8 mouse cellular contexts compared by ENCODE assay signal in the genomic region with DNA sequence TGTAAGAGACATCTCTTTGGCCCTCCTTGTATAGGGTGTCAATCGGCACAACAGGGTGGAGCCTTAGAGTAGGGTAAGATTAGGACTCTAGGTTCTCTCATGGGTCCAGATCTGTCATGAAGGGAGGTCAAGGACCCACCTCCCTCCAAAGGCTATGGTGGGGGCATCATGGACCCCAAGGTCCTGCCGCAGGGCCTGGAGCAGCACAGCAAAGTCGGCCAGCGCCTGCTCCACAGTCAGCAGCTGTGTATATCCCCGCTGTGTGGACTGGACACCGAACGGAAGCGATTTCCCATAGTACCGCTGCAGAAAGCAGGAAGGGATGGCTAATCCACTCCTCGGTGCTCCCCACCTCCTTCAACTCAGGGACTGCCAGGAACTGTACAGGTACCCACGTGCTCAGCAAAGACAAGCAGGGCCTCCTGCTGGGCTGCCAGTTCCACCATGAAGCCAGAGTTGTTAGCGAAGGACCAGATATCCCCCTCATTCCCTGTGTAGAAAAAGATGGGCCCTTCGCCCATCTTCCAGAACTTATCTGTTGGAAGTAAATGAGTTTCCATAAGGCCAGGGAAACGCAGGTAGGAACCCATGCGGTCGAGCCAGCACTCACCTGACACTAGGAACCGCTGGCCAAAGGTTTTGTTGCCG. TPM values are rescaled to one million over a fixed set of nuclear protein-coding genes. Genes with fewer than 3 reads are reported as not detected.
DNase-seq lines count a peak whose midpoint lies in the region; ATAC-seq and TF ChIP-seq lines count a peak whose summit lies in the region.

No protein-coding gene starts in this region.

- H3K9ac ChIP-seq in heart, embryonic 12.5 days, result peak overlapping the region; percentile 70; the same call in 1 of the 2 replicates
- no peak overlapping the region; the same call in 1 of the 2 replicates for H3K9ac ChIP-seq in heart, postnatal 0 days (replicated peaks; ENCODE audit: low read depth, low read length)

- no peak for DNase-seq in heart, adult 18-20 months
- DNase-seq in G1E (ENCODE audit: low spot score), result no peak
- no peak for DNase-seq in heart, postnatal 0 days (ENCODE audit: low spot score)
- DNase-seq in adrenal gland, adult 18-20 months (ENCODE audit: low spot score in 2 of 2), result no peak
- DNase-seq in embryo, embryonic 10 days (ENCODE audit: low spot score), result no peak
- no peak for DNase-seq in left cerebral cortex, postnatal 10 days (ENCODE audit: extremely low spot score in 1 of 2, low spot score in 2 of 2)

- peak overlapping the region; percentile 81 for H3K4me2 ChIP-seq in heart, embryonic 12.5 days
- peak overlapping the region; percentile 72 for H3K4me2 ChIP-seq in heart, postnatal 0 days (ENCODE audit: low read depth, low read length)

- no peaks in the 10 kb centered on the region for H3K27me3 ChIP-seq in heart, embryonic 12.5 days (replicated peaks)
- H3K27me3 ChIP-seq in G1E (ENCODE audit: insufficient read depth, low read length), result no peaks in the 10 kb centered on the region
- H3K27me3 ChIP-seq in heart, postnatal 0 days (ENCODE audit: control insufficient read depth, insufficient read depth, low read length), result no peaks in the 10 kb centered on the region

- H3K4me3 ChIP-seq in heart, embryonic 12.5 days, result peak overlapping the region; percentile 57
- peak overlapping the region; percentile 80 for H3K4me3 ChIP-seq in G1E (ENCODE audit: low read depth, low read length)
- peak overlapping the region; percentile 40 for H3K4me3 ChIP-seq in heart, postnatal 0 days (ENCODE audit: low read depth, low read length)

- ATAC-seq in heart, embryonic 12.5 days (ENCODE audit: insufficient number of reproducible peaks, low FRiP score), result no peak
- no peak for ATAC-seq in G1E (ENCODE audit: extremely low read depth, insufficient number of reproducible peaks, low FRiP score, poor library complexity, severe bottlenecking)
- ATAC-seq in heart, postnatal 0 days (ENCODE audit: insufficient read depth, low read depth), result no peak
- peak; percentile 15; the same call in 1 of the 2 replicates for ATAC-seq in megakaryocyte-erythroid progenitor cell, adult 5-6 weeks (replicated peaks; ENCODE audit: low FRiP score, low TSS enrichment, poor library complexity, severe bottlenecking)

- H3K9me3 ChIP-seq in heart, embryonic 12.5 days (replicated peaks), result no peaks in the 10 kb centered on the region
- no peaks in the 10 kb centered on the region for H3K9me3 ChIP-seq in G1E (replicated peaks)
- no peaks in the 10 kb centered on the region for H3K9me3 ChIP-seq in heart, postnatal 0 days (replicated peaks; ENCODE audit: control insufficient read depth, low read length)

- WGBS in heart, embryonic 12.5 days, result 30% methylated on average over 18 of the region's 18 CpGs
- WGBS in heart, postnatal 0 days, result 36% methylated on average over 18 of the region's 18 CpGs

- H3K4me1 ChIP-seq in heart, embryonic 12.5 days (replicated peaks), result peaks cover 14% of the 10 kb centered on the region
- peaks cover 52% of the 10 kb centered on the region for H3K4me1 ChIP-seq in G1E (ENCODE audit: insufficient read depth, low read depth, low read length)
- H3K4me1 ChIP-seq in heart, postnatal 0 days (ENCODE audit: control insufficient read depth, insufficient read depth), result peaks cover 12% of the 10 kb centered on the region; the same call in 1 of the 2 replicates

- intact Hi-C loops in left cerebral cortex, postnatal 10 days (cut with DNase I), result no loop called here

- peaks cover 32% of the 10 kb centered on the region for H3K36me3 ChIP-seq in heart, embryonic 12.5 days
- peaks cover 68% of the 10 kb centered on the region for H3K36me3 ChIP-seq in G1E (replicated peaks)
- H3K36me3 ChIP-seq in heart, postnatal 0 days (replicated peaks; ENCODE audit: control insufficient read depth, insufficient read depth, low read length), result peaks cover 26% of the 10 kb centered on the region

- H3K27ac ChIP-seq in heart, embryonic 12.5 days (ENCODE audit: poor library complexity, severe bottlenecking), result no peak overlapping the region
- H3K27ac ChIP-seq in heart, postnatal 0 days (ENCODE audit: low read depth), result no peak overlapping the region

- no peak for TF ChIP-seq CTCF in G1E (IDR thresholded peaks at IDR 0.05; ENCODE audit: low read depth, low read length)
- TF ChIP-seq CTCF in heart, postnatal 0 days (IDR thresholded peaks at IDR 0.05; ENCODE audit: low read depth), result no peak

- TF ChIP-seq EP300 in heart, postnatal 0 days (IDR thresholded peaks at IDR 0.05; ENCODE audit: low read depth), result no peak

RNA-seq across cellular contexts. Expression of a gene that starts 0.6 kb away (rescaled TPM):
- polyA plus RNA-seq in heart, embryonic 12.5 days (2016; fragmentation: Nextera tagmentation; extraction: Ambion mirVana), result 11.3 TPM in 2 replicates
- total RNA-seq in heart, adult 18-20 months (2021), result 1 to 10 TPM; 5.9 to 7.0 TPM
- 5.5 and 8.6 TPM in 2 replicates for total RNA-seq in G1E (2014; fragmentation: Nextera tagmentation)
- 71.4 and 95.5 TPM in 2 replicates for total RNA-seq in G1E (2017)
- polyA plus RNA-seq in G1E (2012), result 4.5 and 7.7 TPM in 2 replicates
- 9.0 and 13.2 TPM in 2 replicates for total RNA-seq in heart, postnatal 0 days (2014; rRNA removed; ENCODE audit: low replicate concordance)
- polyA plus RNA-seq in heart, postnatal 0 days (2015; fragmentation: Nextera tagmentation; extraction: Ambion mirVana), result 4.3 and 4.6 TPM in 2 replicates
- 9.5 and 16.6 TPM in 2 replicates for total RNA-seq in megakaryocyte-erythroid progenitor cell, adult 5-6 weeks (2014; fragmentation: Nextera tagmentation)
- 22.0 and 59.0 TPM in 2 replicates for total RNA-seq in megakaryocyte-erythroid progenitor cell, adult 5-6 weeks (2017)
- total RNA-seq in adrenal gland, adult 18-20 months (2021), result 10 to 100 TPM; 32.3 to 42.0 TPM
- 10 to 100 TPM; 24.7 to 28.5 TPM for total RNA-seq in left cerebral cortex, postnatal 10 days (2021)

RNA-seq across cellular contexts. Expression of a gene that starts 9.9 kb away (rescaled TPM):
- polyA plus RNA-seq in heart, embryonic 12.5 days (2016; fragmentation: Nextera tagmentation; extraction: Ambion mirVana), result 10.7 and 11.2 TPM in 2 replicates
- total RNA-seq in heart, adult 18-20 months (2021), result 10 to 100 TPM; 10.3 to 11.8 TPM
- total RNA-seq in G1E (2014; fragmentation: Nextera tagmentation) (51.2 and 53.9 TPM in 2 replicates), G1E (2017) (56.4 and 118 TPM in 2 replicates)
- polyA plus RNA-seq in G1E (2012), result 21.0 and 22.8 TPM in 2 replicates
- total RNA-seq in heart, postnatal 0 days (2014; rRNA removed; ENCODE audit: low replicate concordance), result 1.3 and 10.9 TPM in 2 replicates
- polyA plus RNA-seq in heart, postnatal 0 days (2015; fragmentation: Nextera tagmentation; extraction: Ambion mirVana), result 13.0 and 14.3 TPM in 2 replicates
- 9.7 and 12.7 TPM in 2 replicates for total RNA-seq in megakaryocyte-erythroid progenitor cell, adult 5-6 weeks (2014; fragmentation: Nextera tagmentation)
- 2.0 and 2.5 TPM in 2 replicates for total RNA-seq in megakaryocyte-erythroid progenitor cell, adult 5-6 weeks (2017)
- 10 to 100 TPM; 18.8 to 20.9 TPM for total RNA-seq in adrenal gland, adult 18-20 months (2021)
- total RNA-seq in left cerebral cortex, postnatal 10 days (2021), result 10 to 100 TPM in 1 of 2 experiments, 1 to 10 TPM in 1; 6.3 to 12.1 TPM

RNA-seq across cellular contexts. Expression of a gene that starts 16.6 kb away (rescaled TPM):
- 18.5 and 20.0 TPM in 2 replicates for polyA plus RNA-seq in heart, embryonic 12.5 days (2016; fragmentation: Nextera tagmentation; extraction: Ambion mirVana)
- not detected for total RNA-seq in heart, adult 18-20 months (2021)
- total RNA-seq in G1E (2014; fragmentation: Nextera tagmentation) (9.9 and 14.4 TPM in 2 replicates), G1E (2017) (20.6 and 28.1 TPM in 2 replicates)
- 108 and 129 TPM in 2 replicates for polyA plus RNA-seq in G1E (2012)
- 14.0 and 26.1 TPM in 2 replicates for total RNA-seq in heart, postnatal 0 days (2014; rRNA removed; ENCODE audit: low replicate concordance)
- polyA plus RNA-seq in heart, postnatal 0 days (2015; fragmentation: Nextera tagmentation; extraction: Ambion mirVana), result 5.6 and 6.4 TPM in 2 replicates
- total RNA-seq in megakaryocyte-erythroid progenitor cell, adult 5-6 weeks (2014; fragmentation: Nextera tagmentation), result 18.4 and 19.0 TPM in 2 replicates
- 4.9 and 7.1 TPM in 2 replicates for total RNA-seq in megakaryocyte-erythroid progenitor cell, adult 5-6 weeks (2017)
- total RNA-seq in adrenal gland, adult 18-20 months (2021), result not detected
- total RNA-seq in left cerebral cortex, postnatal 10 days (2021), result 1 to 10 TPM; 9.6 to 9.9 TPM

RNA-seq across cellular contexts. Expression of a gene that starts 23.4 kb away (rescaled TPM):
- 34.0 and 40.9 TPM in 2 replicates for polyA plus RNA-seq in heart, embryonic 12.5 days (2016; fragmentation: Nextera tagmentation; extraction: Ambion mirVana)
- total RNA-seq in heart, adult 18-20 months (2021), result 10 to 100 TPM; 20.8 to 23.6 TPM
- total RNA-seq in G1E (2014; fragmentation: Nextera tagmentation), result 38.3 and 47.0 TPM in 2 replicates
- total RNA-seq in G1E (2017), result 45.3 and 57.2 TPM in 2 replicates
- polyA plus RNA-seq in G1E (2012), result 9.9 and 18.0 TPM in 2 replicates
- total RNA-seq in heart, postnatal 0 days (2014; rRNA removed; ENCODE audit: low replicate concordance), result 20.1 and 41.2 TPM in 2 replicates
- 18.8 and 19.5 TPM in 2 replicates for polyA plus RNA-seq in heart, postnatal 0 days (2015; fragmentation: Nextera tagmentation; extraction: Ambion mirVana)
- 37.1 and 38.9 TPM in 2 replicates for total RNA-seq in megakaryocyte-erythroid progenitor cell, adult 5-6 weeks (2014; fragmentation: Nextera tagmentation)
- 31.8 and 82.7 TPM in 2 replicates for total RNA-seq in megakaryocyte-erythroid progenitor cell, adult 5-6 weeks (2017)
- 10 to 100 TPM; 59.0 to 63.2 TPM for total RNA-seq in adrenal gland, adult 18-20 months (2021)
- 10 to 100 TPM; 57.6 to 64.0 TPM for total RNA-seq in left cerebral cortex, postnatal 10 days (2021)

RNA-seq across cellular contexts. Expression of a gene that starts 36.6 kb away (rescaled TPM):
- 0.44 TPM in 1 of 2 replicates, not detected in the other for polyA plus RNA-seq in heart, embryonic 12.5 days (2016; fragmentation: Nextera tagmentation; extraction: Ambion mirVana)
- total RNA-seq in heart, adult 18-20 months (2021), result not detected
- total RNA-seq in G1E (2014; fragmentation: Nextera tagmentation) (1.7 TPM in 1 of 2 replicates, not detected in the other), G1E (2017) (0.17 and 0.33 TPM in 2 replicates)
- 0.68 and 0.73 TPM in 2 replicates for polyA plus RNA-seq in G1E (2012)
- total RNA-seq in heart, postnatal 0 days (2014; rRNA removed; ENCODE audit: low replicate concordance), result 0.46 TPM in 1 of 2 replicates, not detected in the other
- polyA plus RNA-seq in heart, postnatal 0 days (2015; fragmentation: Nextera tagmentation; extraction: Ambion mirVana), result not detected in 2 replicates
- total RNA-seq in megakaryocyte-erythroid progenitor cell, adult 5-6 weeks (2014; fragmentation: Nextera tagmentation), result not detected in 2 replicates
- not detected in 2 replicates for total RNA-seq in megakaryocyte-erythroid progenitor cell, adult 5-6 weeks (2017)
- total RNA-seq in adrenal gland, adult 18-20 months (2021), result 10 to 100 TPM; 10.0 to 10.5 TPM
- total RNA-seq in left cerebral cortex, postnatal 10 days (2021), result 100 to 1,000 TPM; 386 to 400 TPM

Comparison
In these comparisons a context has a peak if more than half of its experiments do, and no peak if none do; other contexts are left out.
1. RNA of a gene that starts 16.6 kb away (total RNA-seq): 9.9 to 28.1 TPM in G1E, 4.9 to 19.0 TPM in megakaryocyte-erythroid progenitor cell, adult 5-6 weeks, 14.0 to 26.1 TPM in heart, postnatal 0 days and 9.6 to 9.9 TPM in left cerebral cortex, postnatal 10 days; not detected in adrenal gland, adult 18-20 months and not detected in heart, adult 18-20 months; every median in the first group is over 4 times any median in the second.
2. Peak in every context shown above with its lines, with median percentiles within 50 percentile points of each other: H3K4me3 ChIP-seq.